Mouse (Mus musculus) lung, adult 2 months (tissue): ENCODE data around the gene Cstf3.

Experiments used
- CTCF ChIP-seq: fragments of 200-500 bp; IDR thresholded peaks from 2 replicates; pipeline ENCODE4 v1.5.1; 2011; ENCODE audit warnings: mild to moderate bottlenecking, low read length, control low read depth; ENCODE audit not compliant: insufficient read depth
- POLR2A ChIP-seq: fragments of 200-500 bp; IDR thresholded peaks from 2 replicates; pipeline ENCODE4 v1.6.1; 2011; ENCODE audit warnings: low read depth, mild to moderate bottlenecking, control low read depth, low read length, borderline replicate concordance; ENCODE audit errors: extremely low read depth

DNA sequence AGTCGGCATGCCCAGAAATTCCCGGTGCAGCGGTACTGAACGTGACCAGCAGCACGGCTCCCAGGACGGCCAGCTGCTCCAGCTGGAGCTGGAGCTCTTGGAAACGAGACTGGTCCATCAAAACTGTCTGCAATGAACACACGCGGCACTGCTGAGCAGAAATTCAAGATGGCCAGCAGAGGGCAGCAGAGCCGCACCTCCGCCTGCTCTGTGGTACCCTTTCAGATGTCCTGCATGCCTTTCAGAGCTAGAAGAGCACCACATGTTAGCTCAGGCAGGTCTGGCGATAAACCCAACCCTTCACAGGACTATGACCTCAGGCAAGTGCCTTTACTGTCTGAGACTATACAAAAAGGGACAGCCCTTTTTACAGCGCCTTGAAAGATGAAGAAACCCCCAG, 95.1 kb downstream of the Cstf3 start:
- TF ChIP-seq POLR2A (no peak), CTCF (peak; percentile 95)
